Mouse (Mus musculus) brain, embryonic 14.5 days (tissue): ENCODE measurements around the gene Lcp1.

Source experiments
- CTCF ChIP-seq: fragments of 200-500 bp; IDR thresholded peaks from 2 replicates; pipeline ENCODE4 v1.5.1; 2012; ENCODE audit warnings: inconsistent platforms, mild to moderate bottlenecking, moderate library complexity, borderline replicate concordance; ENCODE audit not compliant: insufficient read depth, insufficient read length; ENCODE audit errors: extremely low read depth
- POLR2A ChIP-seq: fragments of 200-500 bp; IDR thresholded peaks from 2 replicates; pipeline ENCODE4 v1.6.1; 2012; ENCODE audit warnings: mild to moderate bottlenecking, inconsistent platforms, borderline replicate concordance; ENCODE audit not compliant: poor library complexity, insufficient read depth, insufficient read length, severe bottlenecking; ENCODE audit errors: extremely low read depth

DNA sequence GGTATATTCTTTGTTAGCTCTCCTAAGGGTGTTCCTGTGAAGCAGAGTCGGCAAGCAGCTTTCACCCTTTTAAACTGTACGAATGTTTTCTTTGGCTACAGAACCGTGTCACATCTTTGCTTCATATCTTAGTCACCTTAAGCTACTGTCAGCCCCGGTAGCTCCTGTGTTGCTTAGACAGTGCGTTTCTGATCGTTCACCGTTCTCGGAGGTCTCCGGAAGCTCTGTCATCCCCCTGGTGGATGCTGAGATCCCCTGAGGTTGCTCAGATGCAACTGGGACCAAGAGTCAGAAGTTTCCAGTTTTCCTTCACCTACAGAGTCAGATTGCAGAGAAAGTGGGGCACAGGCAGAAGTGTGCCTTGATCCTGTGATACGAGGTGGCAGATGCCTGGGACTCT is 61.5 kb downstream of the Lcp1 start:
- TF ChIP-seq POLR2A (no peak), CTCF (no peak)
